Mouse (Mus musculus) left cerebral cortex, postnatal 36 days (tissue): Measurements from ENCODE around the gene St6galnac6. TPM values are rescaled to one million over a fixed set of nuclear protein-coding genes. Genes with fewer than 3 reads are reported as not detected.

Experiments
- DNase-seq, 2 experiments: peaks; one replicate each; pipeline ENCODE4 v3.0.0; 2021 to 2022; ENCODE audit warnings: low spot score in 2 of 2, mixed read lengths in 1 of 2
- intact Hi-C: fragments of 180-260 bp; cut with DNase I; formaldehyde crosslinking; loops from one replicate; pipeline ENCODE4 v1.15.1; 2025
- total RNA-seq, 2 experiments: library from RNA; stranded (reverse); gene quantifications; 2 replicates each; pipeline ENCODE4 v1.2.3; 2021

The St6galnac6 gene
- total RNA-seq, 2 experiments from 2014 or later = 121 to 135 TPM

- no peak for DNase-seq
- intact Hi-C loops = loop anchor here (2.0 kb wide), 1 partner anchor 58 kb away; no protein-coding TSS in a partner anchor
These were observed 31.5 kb downstream of the St6galnac6 start for GRCm38 (mm10) chr2:32631046-32631445.

- DNase-seq = peak; percentile 67 to 82
- intact Hi-C loops = loop anchor here (2.0 kb wide), 1 partner anchor 57 kb away; no protein-coding TSS in a partner anchor
These were observed 32.4 kb downstream of the St6galnac6 start for GRCm38 (mm10) chr2:32631737-32632394.

- no peak for DNase-seq
- intact Hi-C loops = no loop called here
These were observed 34.2 kb downstream of the St6galnac6 start for GRCm38 (mm10) chr2:32633660-32634059.

- intact Hi-C loops = no loop called here
- DNase-seq = no peak
These were observed 35.0 kb downstream of the St6galnac6 start for GRCm38 (mm10) chr2:32634277-32635105.

DNA sequence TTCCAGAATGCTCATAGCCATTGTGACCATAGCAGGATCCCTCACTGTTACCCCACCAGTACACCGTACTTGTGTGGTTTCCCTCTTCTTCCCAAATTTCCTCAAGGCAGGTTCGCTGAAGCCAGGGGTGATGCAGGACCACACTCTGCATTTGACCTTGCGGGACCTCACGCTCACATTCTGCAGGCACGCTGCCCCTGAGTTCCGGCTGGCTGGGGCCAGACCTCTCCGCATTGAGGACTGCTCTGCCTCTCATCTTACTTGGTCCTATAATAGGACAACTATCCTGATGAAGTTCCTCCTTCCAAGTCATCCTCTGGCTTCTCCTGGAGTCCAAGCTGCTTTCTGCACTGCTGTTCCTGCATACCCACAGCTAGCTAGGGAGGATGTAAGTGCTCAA lies 37.1 kb downstream of the St6galnac6 start:
- no peak for DNase-seq
- intact Hi-C loops = no loop called here

- intact Hi-C loops = no loop called here
- no peak for DNase-seq
These were observed 38.3 kb downstream of the St6galnac6 start for GRCm38 (mm10) chr2:32637778-32638281.

DNA sequence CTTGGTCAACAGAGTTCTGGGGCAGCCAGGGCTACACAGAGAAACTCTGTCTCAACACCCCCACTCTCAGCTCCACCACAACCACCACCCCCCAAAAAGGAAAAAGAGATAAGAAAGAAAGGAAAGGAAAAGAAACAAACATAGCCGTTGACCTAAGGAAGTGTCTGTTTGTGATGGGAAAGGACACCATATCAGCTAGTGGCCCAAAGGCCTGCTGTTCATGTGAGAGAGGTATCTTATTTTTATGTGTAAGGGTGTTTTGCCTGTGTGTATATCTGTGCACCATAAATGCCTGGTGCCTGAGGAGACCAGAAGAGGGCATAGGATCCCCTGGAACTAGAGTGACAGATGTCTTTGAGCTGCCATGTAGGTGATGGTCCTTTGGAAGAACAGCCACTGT lies 40.1 kb downstream of the St6galnac6 start:
- DNase-seq = no peak
- intact Hi-C loops = no loop called here

DNA sequence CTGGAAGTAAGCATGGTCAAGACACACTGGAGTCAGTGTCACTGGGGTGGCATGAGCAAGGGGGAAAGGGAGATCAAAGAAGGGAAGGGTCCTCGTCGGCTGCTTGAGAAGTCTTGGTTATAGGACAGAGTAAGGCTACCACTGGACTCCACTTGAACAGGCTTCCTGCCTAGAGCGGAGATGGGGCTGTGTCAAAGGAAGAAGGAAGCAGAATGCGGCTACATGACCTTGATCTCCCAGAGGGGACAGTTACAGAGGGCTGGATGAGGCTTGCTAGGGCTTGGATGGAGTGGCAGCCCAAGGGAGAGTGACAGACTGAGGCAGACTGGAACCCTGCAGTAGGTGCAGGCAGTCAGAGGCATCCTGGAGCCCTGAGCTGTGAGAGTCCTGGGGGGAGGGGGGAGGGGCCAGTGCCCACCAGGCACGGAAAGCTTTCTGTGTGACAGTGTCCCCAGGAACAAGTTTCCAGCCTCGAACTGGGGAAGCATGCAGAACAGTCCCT lies 41.1 kb downstream of the St6galnac6 start:
- intact Hi-C loops = no loop called here
- no peak for DNase-seq

GRCm38 (mm10) chr2:32641810-32642209 lies 42.3 kb downstream of the St6galnac6 start:
- intact Hi-C loops = no loop called here

DNA sequence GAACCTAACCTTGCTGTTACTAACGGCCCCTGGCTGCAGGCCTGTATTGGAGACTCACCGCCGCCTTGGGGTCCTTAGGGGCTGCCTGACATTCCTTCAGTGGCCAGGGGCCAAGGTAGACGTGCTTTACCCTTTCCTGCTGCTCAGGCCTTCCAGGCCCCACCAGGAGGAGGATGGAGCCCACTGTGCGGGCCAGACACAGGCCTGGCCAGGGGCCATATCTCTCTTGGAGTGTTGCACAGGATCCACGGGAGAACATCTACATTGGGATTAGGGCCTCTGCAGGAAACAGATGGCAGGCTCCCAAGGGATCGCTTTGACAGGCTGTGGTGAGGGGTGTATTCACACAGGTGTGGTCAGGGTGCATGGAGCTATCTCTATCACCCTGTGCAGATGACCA lies 43.3 kb downstream of the St6galnac6 start:
- intact Hi-C loops = no loop called here
- DNase-seq = no peak

More at GRCm38 (mm10) chr2:32641810-32642209, 42.3 kb downstream of the St6galnac6 start:
- DNase-seq = no peak

DNA sequence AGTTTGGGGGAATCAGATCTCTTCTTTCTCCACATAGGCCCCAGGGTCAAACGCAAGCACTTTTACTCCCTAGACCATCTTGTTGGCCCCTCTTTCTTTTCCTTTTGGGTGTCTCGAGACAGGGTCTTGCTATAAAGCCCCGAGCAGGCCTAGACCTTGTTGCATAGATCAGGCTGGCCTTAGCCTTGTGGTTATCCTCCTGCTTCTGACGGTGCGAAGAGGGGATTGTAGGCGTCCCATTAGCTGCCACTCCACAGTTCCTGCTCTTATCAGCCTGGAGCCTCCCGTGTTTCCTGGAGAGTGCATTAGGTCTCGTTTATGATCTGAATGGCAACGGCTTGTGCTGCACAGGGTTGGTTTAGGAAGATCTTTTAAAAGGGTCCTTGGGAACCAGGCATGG lies 44.6 kb downstream of the St6galnac6 start:
- no peak for DNase-seq
- intact Hi-C loops = no loop called here

- intact Hi-C loops = no loop called here
- no peak for DNase-seq
These were observed 45.4 kb downstream of the St6galnac6 start for GRCm38 (mm10) chr2:32644799-32645475.

DNA sequence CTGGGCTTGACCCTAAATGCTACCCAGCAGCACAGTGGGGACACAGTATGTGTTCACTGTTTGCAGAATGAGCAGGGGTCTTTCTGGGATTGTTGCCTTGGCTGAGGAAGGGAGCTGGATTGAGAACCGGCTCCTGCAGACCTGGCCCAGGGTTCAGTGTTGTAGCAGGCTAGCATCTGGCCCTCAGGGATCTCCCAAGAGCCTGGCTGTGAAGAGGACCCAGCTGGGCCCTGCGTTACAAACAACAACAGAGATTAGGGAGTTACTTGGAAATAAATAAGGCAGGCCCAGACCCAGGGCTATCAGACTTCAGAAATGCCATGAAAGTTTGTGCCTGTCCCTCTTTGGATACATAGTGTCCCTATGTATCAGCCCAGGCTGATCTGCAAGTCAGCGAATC lies 46.1 kb downstream of the St6galnac6 start:
- intact Hi-C loops = no loop called here
- no peak for DNase-seq

- DNase-seq = no peak
- intact Hi-C loops = no loop called here
These were observed 47.0 kb downstream of the St6galnac6 start, which contains the start of gene Eng for GRCm38 (mm10) chr2:32646379-32647056. Eng (plus strand) TSS chr2:32646595.

DNA sequence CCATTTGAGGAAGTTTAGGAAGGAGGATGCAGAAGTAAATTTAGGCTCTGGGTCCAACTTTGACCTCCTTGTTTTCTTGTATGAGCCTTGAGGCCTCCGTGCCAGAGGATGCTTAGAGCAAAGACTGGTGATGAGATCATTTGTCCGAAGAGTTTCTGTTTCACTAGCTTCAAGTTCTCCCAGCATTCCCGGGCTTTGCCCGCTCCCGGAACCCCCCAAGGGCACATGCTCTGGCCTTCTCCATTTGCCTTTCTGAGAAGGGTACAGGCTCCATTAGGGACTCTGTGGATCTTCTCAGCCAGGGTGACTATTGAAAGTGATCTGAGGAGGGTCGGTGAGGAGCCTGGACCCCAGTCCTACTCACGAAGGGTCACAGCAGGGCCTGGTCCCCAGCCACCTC lies 47.9 kb downstream of the St6galnac6 start:
- no peak for DNase-seq
- intact Hi-C loops = no loop called here

- no peak for DNase-seq
- intact Hi-C loops = no loop called here
These were observed 54.3 kb downstream of the St6galnac6 start for GRCm38 (mm10) chr2:32653764-32654163.

DNA sequence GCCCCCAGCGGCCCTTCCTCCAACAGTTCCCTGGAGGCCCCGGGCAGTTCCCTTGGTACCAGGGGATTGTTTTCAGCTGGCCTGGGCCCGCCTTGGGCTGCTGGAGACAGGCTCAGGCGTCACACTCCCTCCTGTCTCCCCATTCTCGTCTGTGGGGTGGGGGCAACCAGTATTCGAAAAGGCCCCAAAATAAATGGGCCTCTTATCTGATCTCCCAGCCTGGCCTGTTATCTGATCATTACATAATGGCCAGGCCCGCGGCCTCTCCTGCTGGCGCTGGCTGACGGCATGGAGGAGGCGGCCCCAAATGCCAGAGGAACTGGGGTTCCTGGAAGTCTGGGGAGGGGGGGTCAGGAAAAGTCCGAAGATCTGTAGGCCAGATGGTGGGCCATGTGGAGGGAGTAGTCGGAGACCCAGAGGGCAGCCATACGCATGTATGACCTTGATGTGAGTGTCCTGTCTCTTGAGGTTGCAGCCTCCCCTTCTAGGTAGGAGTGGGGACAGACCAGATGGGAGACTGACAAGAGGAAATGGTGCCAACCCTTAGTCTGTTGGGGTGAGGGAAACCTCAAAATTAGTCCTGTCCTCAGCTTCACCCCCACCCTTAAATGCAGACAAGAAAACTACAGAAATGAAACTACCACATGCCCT lies 55.4 kb downstream of the St6galnac6 start:
- intact Hi-C loops = no loop called here
- DNase-seq = no peak

GRCm38 (mm10) chr2:32655394-32655744 lies 55.9 kb downstream of the St6galnac6 start:
- no peak for DNase-seq
- intact Hi-C loops = no loop called here

- intact Hi-C loops = no loop called here
- DNase-seq = no peak
These were observed 56.3 kb downstream of the St6galnac6 start for GRCm38 (mm10) chr2:32655826-32656225.
